Mouse (Mus musculus) spleen, postnatal 10 days (tissue): ENCODE data around the gene Slc22a27.
"Not testable (repeated sequence)": the region's sequence is repeated elsewhere in the genome, so short reads cannot be mapped to it uniquely, and the experiment has no call there.

Experiments used
- DNase-seq, 2 experiments: peaks; one replicate each; pipeline ENCODE4 v3.0.0; 2021 to 2022; ENCODE audit warnings: low spot score in 2 of 2

The Slc22a27 gene

GRCm38 (mm10) chr19:7965927-7966326, at the start of gene Slc22a27:
Gene Slc22a27 (minus strand): TSS chr19:7966027.
- not testable (repeated sequence) for DNase-seq

DNA sequence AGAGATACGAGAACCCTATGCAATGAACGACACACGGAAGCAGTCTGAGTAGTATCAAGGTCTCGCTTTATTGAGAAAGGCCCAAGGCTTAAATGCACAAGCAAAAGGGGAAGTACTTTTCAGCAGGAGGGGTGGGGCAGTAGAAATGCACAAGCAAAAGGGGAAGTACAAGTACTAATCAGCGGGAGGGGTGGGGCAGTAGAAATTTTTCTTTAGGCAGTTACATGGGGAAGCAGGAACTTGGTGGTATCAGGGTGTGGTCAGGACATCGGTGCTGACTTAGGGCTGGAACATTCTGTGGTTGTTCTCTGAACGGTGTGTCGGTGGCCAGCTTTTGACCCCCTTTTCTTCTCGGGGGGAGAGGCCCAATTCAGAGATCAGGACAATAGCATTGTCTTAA, 45.8 kb upstream of the Slc22a27 start:
- not testable (repeated sequence) for DNase-seq

- not testable (repeated sequence) for DNase-seq
Observed at GRCm38 (mm10) chr19:8009086-8009485, 43.3 kb upstream of the Slc22a27 start.

- no peak for DNase-seq
Observed at GRCm38 (mm10) chr19:7968703-7969102, 2.9 kb upstream of the Slc22a27 start.

GRCm38 (mm10) chr19:7966550-7966949, 723 bp upstream of the Slc22a27 start:
- DNase-seq: not testable (repeated sequence)

DNA sequence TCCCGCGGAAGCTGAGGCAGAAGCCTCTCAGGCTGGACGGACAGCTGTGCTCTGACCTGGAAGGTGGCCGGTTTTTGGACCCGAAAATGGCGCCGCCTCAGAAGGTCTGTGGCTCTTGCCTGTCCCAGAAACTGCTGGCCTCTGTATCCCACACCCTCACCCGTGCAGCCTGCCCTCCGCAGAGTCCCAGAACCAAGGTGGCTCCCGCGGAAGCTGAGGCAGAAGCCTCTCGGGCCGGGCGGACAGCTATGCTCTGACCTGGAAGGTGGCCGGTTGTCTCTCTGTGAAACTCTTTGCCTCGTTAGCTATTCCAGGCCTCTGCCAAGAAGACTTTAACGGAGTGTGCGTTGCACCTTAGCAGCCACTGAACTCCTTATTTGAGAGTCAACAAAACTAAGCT, 26.4 kb downstream of the Slc22a27 start:
- not testable (repeated sequence) for DNase-seq

DNA sequence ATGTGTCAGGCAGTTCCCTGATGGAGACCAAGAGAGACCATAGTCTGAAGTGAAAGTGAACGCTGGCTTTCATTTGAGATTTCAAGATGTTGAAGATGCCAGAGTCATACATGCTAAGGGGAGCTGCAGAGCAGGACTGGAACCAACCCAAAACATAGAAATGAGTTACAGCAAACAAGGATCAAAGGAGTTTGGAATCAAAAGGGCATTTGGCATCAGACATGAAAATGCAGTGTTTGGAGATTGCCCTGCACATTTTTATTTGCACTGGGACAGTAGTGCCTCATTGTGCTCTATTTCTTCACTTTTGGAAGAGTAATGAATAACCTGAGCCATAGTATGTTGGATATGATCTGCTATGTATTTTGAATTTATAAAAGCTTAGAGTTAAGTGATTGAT, 89.2 kb downstream of the Slc22a27 start:
- no peak for DNase-seq

DNA sequence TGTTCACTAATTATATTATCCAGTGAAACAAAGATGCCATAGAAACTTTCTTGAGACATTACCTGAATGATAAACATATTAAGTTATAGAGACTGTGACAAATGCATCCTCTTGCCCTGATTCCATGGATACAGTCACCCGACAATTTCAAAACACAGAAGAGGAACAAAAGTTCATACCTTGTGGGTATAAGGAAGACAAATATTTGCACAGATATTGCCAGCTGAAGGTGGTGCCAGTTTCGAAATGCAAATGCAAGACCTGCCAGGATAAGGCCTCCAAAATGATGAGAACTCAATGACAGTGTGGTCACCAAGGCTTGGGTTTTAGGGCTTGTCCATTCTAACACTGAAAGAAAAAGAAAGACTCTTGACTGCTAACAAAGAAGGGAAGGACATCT, 136.0 kb downstream of the Slc22a27 start:
- DNase-seq: no peak
